Mouse (Mus musculus): ENCODE results near the gene 1700034J05Rik. TPM values are rescaled to one million over a fixed set of nuclear protein-coding genes. Genes with fewer than 3 reads are reported as not detected.

Gene 1700034J05Rik
- total and polyA plus RNA-seq, 3 experiments: not detected

DNA sequence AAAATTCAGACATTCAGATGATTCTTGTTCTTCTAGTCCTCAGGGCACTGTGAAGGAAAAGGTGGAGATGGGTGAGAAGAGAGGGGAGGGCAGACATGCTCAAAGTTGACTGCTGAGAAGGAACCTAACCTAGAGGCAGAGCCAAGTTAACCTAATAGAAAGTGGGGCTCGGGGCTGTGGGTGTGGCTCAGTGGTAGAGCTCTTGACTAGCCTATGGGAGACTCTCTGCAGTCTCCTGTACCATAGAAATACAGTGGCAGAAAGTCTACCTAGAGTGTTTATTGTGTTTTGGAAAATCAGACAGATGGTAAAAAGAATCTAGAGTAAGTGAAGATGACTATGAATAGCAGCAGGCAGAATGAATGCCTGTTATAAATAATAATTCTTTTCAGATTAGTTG is 1.3 kb upstream of the 1700034J05Rik start:
- H3K79me2 ChIP-seq (replicated peaks; ENCODE audit: control insufficient read depth, extremely low read depth, insufficient read depth, poor library complexity, severe bottlenecking): no peaks in the 10 kb centered on the region
- TF ChIP-seq GABPA (IDR thresholded peaks at IDR 0.05; ENCODE audit: insufficient replicate concordance, low read depth, low read length): no peak
- in situ Hi-C loops (cut with MboI; ENCODE audit: low pct_ligation_motif_present, low pct_unique_long_range_greater_than_20kb, low sequenced_read_pairs) (no loop called here), dilution Hi-C loops (cut with MboI; ENCODE audit: extremely low pct_ligation_motif_present, extremely low pct_unique_long_range_greater_than_20kb, low sequenced_read_pairs) (no loop called here)
- H3K36me3 ChIP-seq (replicated peaks in 1 of 2; ENCODE audit: control insufficient read depth in 1 of 2, insufficient read depth in 1 of 2, low read length in 1 of 2): peaks cover 0 to 6% of the 10 kb centered on the region in 2 experiments
- H3K27ac ChIP-seq (ENCODE audit: insufficient read depth, low read depth): no peak overlapping the region
- no peak overlapping the region for H3K9ac ChIP-seq (ENCODE audit: insufficient read depth, low read depth)
- peaks cover 2 to 7% of the 10 kb centered on the region in 2 experiments; a peak in 3 of 4 replicates for H3K4me1 ChIP-seq (ENCODE audit: control insufficient read depth in 1 of 2, insufficient read depth in 2 of 2)
- no peak overlapping the region for H3K4me2 ChIP-seq (ENCODE audit: insufficient read depth, low read depth, poor library complexity, severe bottlenecking)
- no peak for DNase-seq (ENCODE audit: extremely low read depth)
- H3K27me3 ChIP-seq (replicated peaks): no peaks in the 10 kb centered on the region
- no peaks in the 10 kb centered on the region for H3K9me3 ChIP-seq (replicated peaks; ENCODE audit: low read length)
- H3K4me3 ChIP-seq (replicated peaks in 1 of 3; ENCODE audit: low read depth in 2 of 3, low read length in 2 of 3, poor library complexity in 1 of 3): no peak overlapping the region

DNA sequence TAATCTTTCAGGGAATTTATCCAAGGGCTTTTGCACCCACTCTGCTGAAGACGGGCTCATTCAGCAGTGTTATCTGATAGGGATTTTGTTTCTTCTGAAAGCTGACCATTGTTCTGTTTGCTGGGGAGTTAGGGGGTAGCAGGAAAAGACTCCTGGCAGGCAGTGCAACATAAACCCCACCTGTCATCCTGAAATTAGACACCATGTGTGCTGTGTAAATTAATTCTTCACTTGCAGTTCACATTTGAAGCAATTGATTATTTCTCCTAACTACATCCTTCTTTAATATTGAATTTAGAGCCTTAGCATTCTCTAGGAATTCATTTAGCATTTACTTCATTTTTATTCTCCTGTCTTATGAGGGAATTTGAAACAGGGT is 3.8 kb downstream of the 1700034J05Rik start:
- H3K9ac ChIP-seq (ENCODE audit: insufficient read depth, low read depth): no peak overlapping the region
- DNase-seq (ENCODE audit: extremely low read depth): no peak
- H3K27ac ChIP-seq (ENCODE audit: insufficient read depth, low read depth): no peak overlapping the region
- no peak for TF ChIP-seq MXI1 (IDR thresholded peaks at IDR 0.05; ENCODE audit: low read depth, low read length)
- TF ChIP-seq UBTF (IDR thresholded peaks at IDR 0.05; ENCODE audit: low read depth, low read length): no peak
- no peak for TF ChIP-seq HCFC1 (IDR thresholded peaks at IDR 0.05; ENCODE audit: low read depth, low read length)
- TF ChIP-seq ZKSCAN1 (IDR thresholded peaks at IDR 0.05; ENCODE audit: borderline replicate concordance, low read depth, low read length): no peak
- TF ChIP-seq ZNF384 (IDR thresholded peaks at IDR 0.05; ENCODE audit: low read depth, low read length): no peak
- TF ChIP-seq ZC3H11A (IDR thresholded peaks at IDR 0.05; ENCODE audit: low read depth, low read length): no peak
- TF ChIP-seq TCF12 (IDR thresholded peaks at IDR 0.05; ENCODE audit: low read depth, low read length): no peak
- no peak for TF ChIP-seq SMC3 (IDR thresholded peaks at IDR 0.05; ENCODE audit: low read depth, low read length)
- no peak for TF ChIP-seq PAX5 (IDR thresholded peaks at IDR 0.05; ENCODE audit: low read length)
- no peak for TF ChIP-seq POLR2AphosphoS2 (IDR thresholded peaks at IDR 0.05; ENCODE audit: low read depth, low read length)
- TF ChIP-seq IRF4 (IDR thresholded peaks at IDR 0.05; ENCODE audit: low read depth, low read length): no peak
- no peak for TF ChIP-seq ELF1 (IDR thresholded peaks at IDR 0.05; ENCODE audit: low read depth, low read length)
- no peak for TF ChIP-seq RAD21 (IDR thresholded peaks at IDR 0.05; ENCODE audit: low read depth, low read length)
- no peak for TF ChIP-seq SIN3A (IDR thresholded peaks at IDR 0.05; ENCODE audit: low read length)
- TF ChIP-seq GABPA (IDR thresholded peaks at IDR 0.05; ENCODE audit: insufficient replicate concordance, low read depth, low read length): no peak
- TF ChIP-seq CTCF (conservative IDR thresholded peaks at IDR 0.05 in 1 of 2, IDR thresholded peaks at IDR 0.05 in 1 of 2; ENCODE audit: low read depth in 2 of 2, low read length in 2 of 2): no peak
- no peak overlapping the region for H3K4me3 ChIP-seq (replicated peaks in 1 of 3; ENCODE audit: low read depth in 2 of 3, low read length in 2 of 3, poor library complexity in 1 of 3)
- H3K9me3 ChIP-seq (replicated peaks; ENCODE audit: low read length): no peaks in the 10 kb centered on the region
- no peaks in the 10 kb centered on the region for H3K27me3 ChIP-seq (replicated peaks)
- no peaks in the 10 kb centered on the region for H3K79me2 ChIP-seq (replicated peaks; ENCODE audit: control insufficient read depth, extremely low read depth, insufficient read depth, poor library complexity, severe bottlenecking)
- H3K4me2 ChIP-seq (ENCODE audit: insufficient read depth, low read depth, poor library complexity, severe bottlenecking): no peak overlapping the region
- peaks cover 2 to 7% of the 10 kb centered on the region in 2 experiments; a peak in 3 of 4 replicates for H3K4me1 ChIP-seq (ENCODE audit: control insufficient read depth in 1 of 2, insufficient read depth in 2 of 2)
- H3K36me3 ChIP-seq (replicated peaks in 1 of 2; ENCODE audit: control insufficient read depth in 1 of 2, insufficient read depth in 1 of 2, low read length in 1 of 2): peaks cover 0 to 3% of the 10 kb centered on the region in 2 experiments
- dilution Hi-C loops (cut with MboI; ENCODE audit: extremely low pct_ligation_motif_present, extremely low pct_unique_long_range_greater_than_20kb, low sequenced_read_pairs): no loop called here
- in situ Hi-C loops (cut with MboI; ENCODE audit: low pct_ligation_motif_present, low pct_unique_long_range_greater_than_20kb, low sequenced_read_pairs): no loop called here

All from CH12.LX (cell line).